ENCODE assay signal across 9 mouse cellular contexts in genomic region chr2:130166311-130167214, GRCm38 (mm10). TPM values are rescaled to one million over a fixed set of nuclear protein-coding genes. Genes with fewer than 3 reads are reported as not detected.
DNase-seq lines count a peak whose midpoint lies in the region; ATAC-seq and TF ChIP-seq lines count a peak whose summit lies in the region.
"Had no signal": no experiment of that assay in that cellular context is flagged by ENCODE, and none has a peak within 500 bp of the region (broad histone marks: within the 10 kb centered on the region; RNA-seq: fewer than 3 reads in every experiment).

No protein-coding gene starts in this region.

- H3K27me3 ChIP-seq in limb, embryonic 14.5 days (ENCODE audit: control insufficient read depth, insufficient read depth, low read length) = no peaks in the 10 kb centered on the region
- H3K27me3 ChIP-seq in limb, embryonic 10.5 days (ENCODE audit: low read depth, poor library complexity, severe bottlenecking) = no peaks in the 10 kb centered on the region

- H3K36me3 ChIP-seq in limb, embryonic 14.5 days (ENCODE audit: control insufficient read depth, insufficient read depth, low read length) = peaks cover 41% of the 10 kb centered on the region
- H3K36me3 ChIP-seq in limb, embryonic 10.5 days = peaks cover 72% of the 10 kb centered on the region

- no peak for ATAC-seq in limb, embryonic 14.5 days (ENCODE audit: low FRiP score, low read depth)
- ATAC-seq in megakaryocyte, adult 5-6 weeks (ENCODE audit: poor library complexity, severe bottlenecking) = no peak

- no peak overlapping the region for H3K4me3 ChIP-seq in limb, embryonic 14.5 days (replicated peaks; ENCODE audit: low read length)
- H3K4me3 ChIP-seq in limb, embryonic 10.5 days = no peak overlapping the region

- TF ChIP-seq POLR2A in limb, embryonic 14.5 days (IDR thresholded peaks at IDR 0.05; ENCODE audit: borderline replicate concordance, extremely low read depth, insufficient read depth, insufficient read length) = no peak

- no peaks in the 10 kb centered on the region for H3K4me1 ChIP-seq in limb, embryonic 14.5 days (ENCODE audit: control insufficient read depth, insufficient read depth, low read length)
- H3K4me1 ChIP-seq in limb, embryonic 10.5 days = no peaks in the 10 kb centered on the region

- WGBS in limb, embryonic 14.5 days = 73% methylated on average over 9 of the region's 9 CpGs
- WGBS in limb, embryonic 10.5 days = 75% methylated on average over 9 of the region's 9 CpGs

- H3K9ac ChIP-seq in limb, embryonic 14.5 days (ENCODE audit: low read depth, low read length, severe bottlenecking) = no peak overlapping the region

- peak; percentile 35 for DNase-seq in limb, embryonic 14.5 days (ENCODE audit: low spot score)
- no peak for DNase-seq in limb, embryonic 10.5 days (ENCODE audit: low spot score)
- DNase-seq in cerebellum, adult 18-20 months = peak; percentile 38 to 49
- peak; percentile 63 to 66 for DNase-seq in frontal cortex, postnatal 10 days (ENCODE audit: low spot score in 2 of 2)
- DNase-seq in kidney, postnatal 36 days = peak; percentile 31 to 34
- DNase-seq in lung, postnatal 4 days = peak; percentile 52 to 55
- no peak for DNase-seq in urinary bladder, postnatal 36 days (ENCODE audit: low spot score in 2 of 2)

- H3K9me3 ChIP-seq in limb, embryonic 14.5 days (ENCODE audit: control insufficient read depth, low read length) = no peaks in the 10 kb centered on the region
- no peaks in the 10 kb centered on the region for H3K9me3 ChIP-seq in limb, embryonic 10.5 days (replicated peaks)

- H3K27ac ChIP-seq in limb, embryonic 14.5 days (replicated peaks; ENCODE audit: low read depth, low read length) = no peak overlapping the region
- no peak overlapping the region for H3K27ac ChIP-seq in limb, embryonic 10.5 days

- H3K4me2 ChIP-seq in limb, embryonic 14.5 days (replicated peaks; ENCODE audit: low read depth, low read length, severe bottlenecking) = no peak overlapping the region

RNA-seq across cellular contexts. Expression of gene Snrpb, which starts 12.6 kb away (rescaled TPM):
- polyA plus RNA-seq in limb, embryonic 14.5 days (2012; rRNA removed) = 423 and 497 TPM in 2 replicates
- 578 and 606 TPM in 2 replicates for polyA plus RNA-seq in limb, embryonic 14.5 days (2014; fragmentation: Nextera tagmentation; extraction: Ambion mirVana)
- 959 and 1,054 TPM in 2 replicates for polyA plus RNA-seq in limb, embryonic 10.5 days (2016; fragmentation: Nextera tagmentation; extraction: Ambion mirVana)
- 226 and 247 TPM in 2 replicates for total RNA-seq in megakaryocyte, adult 5-6 weeks (2015)
- total RNA-seq in megakaryocyte, adult 5-6 weeks (2017) = 154 and 191 TPM in 2 replicates

RNA-seq across cellular contexts. Expression of gene Tmc2, which starts 28.4 kb away (rescaled TPM):
- 0.04 TPM in 2 replicates for polyA plus RNA-seq in limb, embryonic 14.5 days (2012; rRNA removed)
- not detected in 2 replicates for polyA plus RNA-seq in limb, embryonic 14.5 days (2014; fragmentation: Nextera tagmentation; extraction: Ambion mirVana)
- polyA plus RNA-seq in limb, embryonic 10.5 days (2016; fragmentation: Nextera tagmentation; extraction: Ambion mirVana) = not detected in 2 replicates
- total RNA-seq in megakaryocyte, adult 5-6 weeks (2015) = not detected in 2 replicates
- total RNA-seq in megakaryocyte, adult 5-6 weeks (2017) = not detected in 2 replicates

RNA-seq across cellular contexts. Expression of gene Tgm6, which starts 54.3 kb away (rescaled TPM):
- polyA plus RNA-seq in limb, embryonic 14.5 days (2012; rRNA removed) = 0.05 and 0.10 TPM in 2 replicates
- 0.07 TPM in 1 of 2 replicates, not detected in the other for polyA plus RNA-seq in limb, embryonic 14.5 days (2014; fragmentation: Nextera tagmentation; extraction: Ambion mirVana)
- not detected in 2 replicates for polyA plus RNA-seq in limb, embryonic 10.5 days (2016; fragmentation: Nextera tagmentation; extraction: Ambion mirVana)
- not detected in 2 replicates for total RNA-seq in megakaryocyte, adult 5-6 weeks (2015)
- total RNA-seq in megakaryocyte, adult 5-6 weeks (2017) = not detected in 2 replicates
- polyA plus RNA-seq: liver, embryonic 16.5 days had no signal

Comparison
In these comparisons a context has a peak if more than half of its experiments do, and no peak if none do; other contexts are left out.
1. DNase-seq: peak in limb, embryonic 14.5 days (single experiment), cerebellum, adult 18-20 months (2 of 2), frontal cortex, postnatal 10 days (2 of 2), kidney, postnatal 36 days (2 of 2) and lung, postnatal 4 days (2 of 2); none in limb, embryonic 10.5 days (single experiment) and urinary bladder, postnatal 36 days (0 of 2).